Comparison of ENCODE assay signal across 8 mouse cellular contexts in genomic region chr11:120030145-120030901, GRCm38 (mm10). TPM values are rescaled to one million over a fixed set of nuclear protein-coding genes. Genes with fewer than 3 reads are reported as not detected.
DNase-seq lines count a peak whose midpoint lies in the region; ATAC-seq and TF ChIP-seq lines count a peak whose summit lies in the region.

No protein-coding gene starts in this region.

- TF ChIP-seq RAD21 in MEL (IDR thresholded peaks at IDR 0.05; ENCODE audit: low read depth, low read length): peak; percentile 72

- H3K4me3 ChIP-seq in MEL (ENCODE audit: control insufficient read depth in 1 of 2, insufficient read depth in 1 of 2, low read depth in 2 of 2, low read length in 2 of 2): no peak overlapping the region
- H3K4me3 ChIP-seq in cortical plate, adult 2 months (ENCODE audit: insufficient read depth, low read length): no peak overlapping the region
- no peak overlapping the region for H3K4me3 ChIP-seq in hindbrain, embryonic 11.5 days (ENCODE audit: low read depth, low read length)
- H3K4me3 ChIP-seq in limb, embryonic 12.5 days (replicated peaks): no peak overlapping the region

- no peaks in the 10 kb centered on the region for H3K79me2 ChIP-seq in MEL (ENCODE audit: control insufficient read depth, insufficient read depth, low read length, poor library complexity)

- no peak overlapping the region for H3K27ac ChIP-seq in MEL (ENCODE audit: control insufficient read depth, low read depth, low read length)
- no peak overlapping the region for H3K27ac ChIP-seq in cortical plate, adult 2 months (ENCODE audit: insufficient read depth, low read length)
- H3K27ac ChIP-seq in hindbrain, embryonic 11.5 days (ENCODE audit: low read depth, low read length): no peak overlapping the region
- no peak overlapping the region for H3K27ac ChIP-seq in limb, embryonic 12.5 days

- no peak overlapping the region for H3K9ac ChIP-seq in MEL (ENCODE audit: control insufficient read depth, low read depth, low read length, poor library complexity, severe bottlenecking)
- H3K9ac ChIP-seq in hindbrain, embryonic 11.5 days (ENCODE audit: low read depth, low read length): no peak overlapping the region
- no peak overlapping the region for H3K9ac ChIP-seq in limb, embryonic 12.5 days (replicated peaks)

- H3K27me3 ChIP-seq in MEL (ENCODE audit: control insufficient read depth in 1 of 2, insufficient read depth in 2 of 2, low read length in 2 of 2): peaks cover under 1 to 6% of the 10 kb centered on the region in 2 experiments; a peak in 3 of 4 replicates
- H3K27me3 ChIP-seq in hindbrain, embryonic 11.5 days (ENCODE audit: control insufficient read depth, insufficient read depth, low read length): no peaks in the 10 kb centered on the region
- no peaks in the 10 kb centered on the region for H3K27me3 ChIP-seq in limb, embryonic 12.5 days

- peak; percentile 29 to 38 for DNase-seq in B cell, adult 2 months
- DNase-seq in MEL (ENCODE audit: low read depth, low spot score): peak; percentile 48
- peak; percentile 75 for DNase-seq in hindbrain, embryonic 11.5 days (ENCODE audit: low spot score)
- DNase-seq in neural tube, embryonic 10.5 days (ENCODE audit: extremely low spot score, low spot score): peak; percentile 58
- DNase-seq in layer of hippocampus, adult 8-10 months (ENCODE audit: low spot score in 2 of 2): no peak
- no peak for DNase-seq in gastrocnemius, postnatal 10 days

- no peaks in the 10 kb centered on the region for H3K4me1 ChIP-seq in MEL (ENCODE audit: control insufficient read depth in 1 of 2, insufficient read depth in 2 of 2, low read length in 2 of 2)
- peaks cover 21% of the 10 kb centered on the region for H3K4me1 ChIP-seq in cortical plate, adult 2 months (ENCODE audit: control insufficient read depth, insufficient read depth, low read length)
- H3K4me1 ChIP-seq in hindbrain, embryonic 11.5 days (replicated peaks; ENCODE audit: control insufficient read depth, insufficient read depth, low read length): 0 out of 2 replicates have a peak, but pooled peaks cover 3% of the 10 kb centered on the region
- H3K4me1 ChIP-seq in limb, embryonic 12.5 days (replicated peaks): peaks cover 17% of the 10 kb centered on the region

- H3K9me3 ChIP-seq in MEL (replicated peaks; ENCODE audit: insufficient read depth, low read length): no peaks in the 10 kb centered on the region
- H3K9me3 ChIP-seq in hindbrain, embryonic 11.5 days (ENCODE audit: control insufficient read depth, low read length): no peaks in the 10 kb centered on the region
- H3K9me3 ChIP-seq in limb, embryonic 12.5 days: no peaks in the 10 kb centered on the region

- peak; percentile 52 to 79 (median 79); a peak in 5 of 6 replicates for TF ChIP-seq CTCF in MEL (IDR thresholded peaks at IDR 0.05 in 2 of 3, conservative IDR thresholded peaks at IDR 0.05 in 1 of 3; ENCODE audit: control insufficient read depth in 1 of 3, insufficient read depth in 1 of 3, low read depth in 2 of 3, low read length in 3 of 3, poor library complexity in 1 of 3, severe bottlenecking in 1 of 3)
- peak; percentile 53; the same call in 1 of the 2 replicates for TF ChIP-seq CTCF in cortical plate, adult 2 months (IDR thresholded peaks at IDR 0.05; ENCODE audit: extremely low read depth, insufficient read depth, low read length)

- TF ChIP-seq EP300 in MEL (IDR thresholded peaks at IDR 0.05; ENCODE audit: low read depth in 1 of 2, low read length in 2 of 2): no peak

- no peak overlapping the region for H3K4me2 ChIP-seq in hindbrain, embryonic 11.5 days (replicated peaks; ENCODE audit: low read depth, low read length)
- H3K4me2 ChIP-seq in limb, embryonic 12.5 days: no peak overlapping the region

- ATAC-seq in hindbrain, embryonic 11.5 days (ENCODE audit: low FRiP score): no peak
- peak; percentile 23; the same call in 1 of the 2 replicates for ATAC-seq in limb, embryonic 12.5 days (ENCODE audit: insufficient number of reproducible peaks, insufficient read depth, low FRiP score, low TSS enrichment, low read depth)

- WGBS in hindbrain, embryonic 11.5 days: 36% methylated on average over 10 of the region's 10 CpGs
- WGBS in limb, embryonic 12.5 days: 36% methylated on average over 10 of the region's 10 CpGs

- no peaks in the 10 kb centered on the region for H3K36me3 ChIP-seq in MEL (ENCODE audit: control insufficient read depth in 1 of 2, insufficient read depth in 2 of 2, low read length in 2 of 2)
- H3K36me3 ChIP-seq in hindbrain, embryonic 11.5 days (ENCODE audit: control insufficient read depth, insufficient read depth, low read length): no peaks in the 10 kb centered on the region
- H3K36me3 ChIP-seq in limb, embryonic 12.5 days: no peaks in the 10 kb centered on the region

- no peak for TF ChIP-seq POLR2A in MEL (IDR thresholded peaks at IDR 0.05; ENCODE audit: control insufficient read depth in 1 of 2, insufficient read depth in 1 of 2, low read depth in 1 of 2, low read length in 2 of 2, poor library complexity in 1 of 2)
- TF ChIP-seq POLR2A in cortical plate, adult 2 months (IDR thresholded peaks at IDR 0.05; ENCODE audit: extremely low read depth, insufficient read depth, low read length): no peak

TF ChIP-seq in MEL, 35 proteins besides CTCF, POLR2A, EP300 and RAD21:
- peak; percentile 66 for TF ChIP-seq ZC3H11A (IDR thresholded peaks at IDR 0.05; ENCODE audit: low read depth, low read length)
- TF ChIP-seq RCOR1 (IDR thresholded peaks at IDR 0.05; ENCODE audit: low read depth, low read length): no peak
- peak; percentile 81 for TF ChIP-seq SMC3 (IDR thresholded peaks at IDR 0.05; ENCODE audit: low read depth, low read length)
- TF ChIP-seq UBTF (IDR thresholded peaks at IDR 0.05; ENCODE audit: borderline replicate concordance, insufficient read depth, low read depth, low read length): no peak

RNA-seq across cellular contexts. Expression of gene Aatk, which starts 16.6 kb away (rescaled TPM):
- 0.04 TPM in 1 of 2 replicates, not detected in the other for total RNA-seq in MEL (2012; rRNA removed)
- polyA plus RNA-seq in MEL (2012; ENCODE audit: insufficient read depth in 1 of 2, insufficient read length in 2 of 2, low read depth in 1 of 2, low replicate concordance in 2 of 2, missing spikeins in 1 of 2): not detected
- polyA plus RNA-seq in cortical plate, adult 2 months (2012; rRNA removed): 208 and 235 TPM in 2 replicates
- 1.9 TPM in 2 replicates for polyA plus RNA-seq in hindbrain, embryonic 11.5 days (2014; fragmentation: Nextera tagmentation; extraction: Ambion mirVana)
- polyA plus RNA-seq in limb, embryonic 12.5 days (2016; fragmentation: Nextera tagmentation; extraction: Ambion mirVana): 5.4 and 6.9 TPM in 2 replicates
- 100 to 1,000 TPM; 217 to 247 (median 224) TPM for total RNA-seq in layer of hippocampus, adult 8-10 months (2022)
- total RNA-seq in gastrocnemius, postnatal 10 days (2021): 10 to 100 TPM; 18.5 to 20.5 TPM

RNA-seq across cellular contexts. Expression of gene Cep131, which starts 56.3 kb away (rescaled TPM):
- 17.6 and 21.6 TPM in 2 replicates for total RNA-seq in MEL (2012; rRNA removed)
- polyA plus RNA-seq in MEL (2012; ENCODE audit: insufficient read depth in 1 of 2, insufficient read length in 2 of 2, low read depth in 1 of 2, low replicate concordance in 2 of 2, missing spikeins in 1 of 2): 10 to 100 TPM in 1 of 2 experiments, not detected in 1; 26.6 TPM
- 32.1 and 39.6 TPM in 2 replicates for polyA plus RNA-seq in cortical plate, adult 2 months (2012; rRNA removed)
- 24.2 and 24.6 TPM in 2 replicates for polyA plus RNA-seq in hindbrain, embryonic 11.5 days (2014; fragmentation: Nextera tagmentation; extraction: Ambion mirVana)
- polyA plus RNA-seq in limb, embryonic 12.5 days (2016; fragmentation: Nextera tagmentation; extraction: Ambion mirVana): 49.2 and 53.2 TPM in 2 replicates
- 10 to 100 TPM; 34.0 to 41.5 (median 35.9) TPM for total RNA-seq in layer of hippocampus, adult 8-10 months (2022)
- total RNA-seq in gastrocnemius, postnatal 10 days (2021): 10 to 100 TPM in 1 of 2 experiments, 1 to 10 TPM in 1; 9.9 to 11.4 TPM

Comparison
In these comparisons a context has a peak if more than half of its experiments do, and no peak if none do; other contexts are left out.
1. DNase-seq: peak in B cell, adult 2 months (2 of 2), MEL (single experiment), hindbrain, embryonic 11.5 days (single experiment) and neural tube, embryonic 10.5 days (single experiment); none in layer of hippocampus, adult 8-10 months (0 of 2) and gastrocnemius, postnatal 10 days (single experiment).
2. RNA of gene Aatk, which starts 16.6 kb away (polyA plus RNA-seq): 208 to 235 TPM in cortical plate, adult 2 months; 5.4 to 6.9 TPM in limb, embryonic 12.5 days, 1.9 TPM in hindbrain, embryonic 11.5 days and not detected in MEL; every median in the first group is over 10 times any median in the second.